Mouse (Mus musculus) ES-CJ7 (cell line): ENCODE results near the gene Zfp689.
A peak's percentile ranks its signal among the peaks of the same experiment; 100 is the strongest.
"Not testable (repeated sequence)": the region's sequence is repeated elsewhere in the genome, so short reads cannot be mapped to it uniquely, and the experiment has no call there.

Experiments used
- DNase-seq: peaks from one replicate; pipeline ENCODE4 v3.0.0; 2011; ENCODE audit warnings: low read depth, low spot score

Zfp689 gene

GRCm38 (mm10) chr7:127404101-127404500 is 44.9 kb downstream of the Zfp689 start:
- not testable (repeated sequence) for DNase-seq

GRCm38 (mm10) chr7:127402980-127403379 is 46.0 kb downstream of the Zfp689 start:
- DNase-seq = peak; percentile 45

- DNase-seq = no peak
Measured at GRCm38 (mm10) chr7:127400355-127400754, 48.6 kb downstream of the Zfp689 start.

DNA sequence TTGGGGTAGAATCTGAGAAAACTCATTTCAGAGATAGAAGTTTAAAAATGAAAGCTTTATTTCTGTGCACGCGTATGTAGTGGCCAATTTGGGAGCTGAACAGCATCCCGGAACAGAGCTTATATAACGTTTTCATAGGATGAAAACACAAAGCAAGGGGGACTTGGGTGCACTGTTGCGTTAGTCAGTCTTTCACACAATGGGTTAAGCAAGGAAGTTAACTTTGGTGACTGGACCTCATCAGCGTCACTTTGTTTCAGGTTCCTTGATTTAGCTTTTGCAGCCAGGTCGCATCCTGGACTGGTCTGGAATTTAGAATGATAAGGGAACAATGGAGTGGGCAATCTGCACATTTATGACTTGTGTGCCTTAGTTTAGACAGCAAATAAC is 55.0 kb downstream of the Zfp689 start:
- DNase-seq = no peak

DNA sequence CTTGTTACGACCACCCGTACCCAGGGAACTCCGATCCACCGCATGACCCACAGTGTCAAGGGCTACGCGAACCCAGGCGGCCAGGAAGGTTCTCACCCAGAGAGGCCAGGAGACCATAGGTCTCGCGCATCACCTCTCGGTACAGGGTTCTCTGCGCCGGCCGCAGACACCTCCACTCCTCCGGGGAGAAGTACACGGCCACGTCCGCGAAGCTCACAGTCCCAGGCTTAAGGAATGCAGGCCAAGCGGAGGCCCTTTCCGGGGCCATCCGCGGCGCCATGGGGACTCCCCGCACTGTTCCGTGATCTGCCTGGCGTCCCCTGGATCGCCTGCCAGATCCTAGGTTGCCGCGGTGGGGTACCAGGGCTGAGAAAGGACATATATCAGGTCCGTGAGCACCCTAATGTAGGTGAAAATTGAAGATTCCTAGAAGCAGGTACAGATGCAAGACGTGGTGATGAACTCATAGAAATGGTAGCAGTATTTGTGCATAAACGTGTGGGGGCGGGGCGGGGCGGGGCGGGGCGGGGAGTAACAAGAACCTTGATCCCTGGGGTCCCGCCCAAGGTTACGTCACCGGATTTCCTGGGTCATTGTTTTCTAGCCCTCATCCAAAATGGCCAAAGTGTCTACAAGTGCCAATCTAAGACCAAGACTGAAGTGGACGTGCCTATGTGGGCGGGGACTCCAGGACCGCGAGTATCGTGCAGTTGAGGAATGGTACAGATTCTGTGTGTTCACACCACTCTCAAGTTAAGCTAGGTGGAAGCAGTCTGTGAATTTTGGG is 55.6 kb downstream of the Zfp689 start, which contains the start of gene E430018J23Rik:
Gene E430018J23Rik, minus strand, starts transcription at position 473 of the 787 bp plus-strand sequence.
- DNase-seq = peak; percentile 99

GRCm38 (mm10) chr7:127392251-127392824 is 56.6 kb downstream of the Zfp689 start:
- DNase-seq = no peak
